Mouse (Mus musculus) B cell, adult 2 months (primary cell): ENCODE data around the gene Col18a1.

ENCODE experiments used
- DNase-seq, 2 experiments: peaks; one replicate each; pipeline ENCODE4 v3.0.0; 2022

The Col18a1 gene

GRCm38 (mm10) chr10:77007433-77008108 is 158.8 kb downstream of the Col18a1 start:
- no peak for DNase-seq

DNA sequence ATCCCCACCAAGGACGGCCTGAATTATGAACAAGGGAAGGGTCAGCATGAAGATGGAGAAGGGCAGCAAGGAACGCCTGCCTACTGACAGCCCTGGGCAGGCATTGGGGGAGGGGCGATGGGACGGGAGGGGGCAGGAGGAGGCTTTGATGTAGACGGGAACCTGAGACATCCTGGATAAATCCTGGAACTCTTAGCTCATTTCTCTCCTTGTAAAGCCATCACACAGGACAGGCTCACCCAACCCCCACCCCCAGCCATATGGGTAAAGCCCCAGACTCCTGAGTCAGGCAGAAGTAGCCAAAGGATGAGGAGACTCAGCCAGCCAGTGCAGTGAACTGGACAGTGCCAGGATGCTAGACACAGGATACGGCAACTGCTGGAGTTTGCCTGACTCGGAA is 161.4 kb downstream of the Col18a1 start:
- DNase-seq, result no peak
